Mouse (Mus musculus): ENCODE results near the gene Rhox2g.
"Not testable (repeated sequence)": the region's sequence is repeated elsewhere in the genome, so short reads cannot be mapped to it uniquely, and the experiment has no call there.

Rhox2g gene

GRCm38 (mm10) chrX:37643370-37643769, at the start of gene Rhox2g:
TSS of gene Rhox2g (minus strand) at chrX:37643470.
- DNase-seq (ENCODE audit: low read depth): not testable (repeated sequence)

- DNase-seq (ENCODE audit: low read depth): no peak
Measured at GRCm38 (mm10) chrX:37692261-37692660, 49.0 kb upstream of the Rhox2g start.

- no peak for DNase-seq (ENCODE audit: low read depth)
Measured at GRCm38 (mm10) chrX:37683031-37683715, 39.9 kb upstream of the Rhox2g start.

GRCm38 (mm10) chrX:37673177-37673576, 29.9 kb upstream of the Rhox2g start, which contains the start of gene Rhox2h:
TSS of gene Rhox2h (minus strand) at chrX:37673277.
- DNase-seq (ENCODE audit: low read depth): not testable (repeated sequence)

GRCm38 (mm10) chrX:37668664-37669063, 25.4 kb upstream of the Rhox2g start, which contains the start of gene Rhox3h:
TSS of gene Rhox3h (minus strand) at chrX:37668764.
- not testable (repeated sequence) for DNase-seq (ENCODE audit: low read depth)

- not testable (repeated sequence) for DNase-seq (ENCODE audit: low read depth)
Measured at GRCm38 (mm10) chrX:37651227-37651626, 8.0 kb upstream of the Rhox2g start, which contains the start of gene Rhox4g. TSS of gene Rhox4g (minus strand) at chrX:37651327.

- not testable (repeated sequence) for DNase-seq (ENCODE audit: low read depth)
Measured at GRCm38 (mm10) chrX:37628512-37628911, 14.8 kb downstream of the Rhox2g start, which contains the start of gene Rhox3g. TSS of gene Rhox3g (minus strand) at chrX:37628612.

- not testable (repeated sequence) for DNase-seq (ENCODE audit: low read depth)
Measured at GRCm38 (mm10) chrX:37607604-37608003, 35.7 kb downstream of the Rhox2g start, which contains the start of gene Rhox4f. TSS of gene Rhox4f (minus strand) at chrX:37607704.
